Mouse (Mus musculus) neural tube, embryonic 13.5 days (tissue): ENCODE results near the gene Olfr1218. TPM values are rescaled to one million over a fixed set of nuclear protein-coding genes. Genes with fewer than 3 reads are reported as not detected.
"Not testable (repeated sequence)": the region's sequence is repeated elsewhere in the genome, so short reads cannot be mapped to it uniquely, and the experiment has no call there.

Experiments used
- ATAC-seq: fragments of 200-750 bp; cut with Nextera tagmentation; 2 replicates; pipeline ENCODE4 v1.8.0; 2017; ENCODE audit warnings: low read depth, mild to moderate bottlenecking, moderate TSS enrichment, moderate library complexity
- H3K27ac ChIP-seq: fragments of 300-500 bp; sonication (generic); replicated peaks from 2 replicates; pipeline ENCODE4 v1.5.1; 2015; ENCODE audit warnings: moderate library complexity, mild to moderate bottlenecking, inconsistent platforms
- H3K27me3 ChIP-seq: fragments of 300-500 bp; sonication (generic); 2 replicates; pipeline ENCODE4 v1.6.1; 2015; ENCODE audit warnings: mild to moderate bottlenecking, inconsistent platforms
- H3K36me3 ChIP-seq: fragments of 300-500 bp; sonication (generic); 2 replicates; pipeline ENCODE4 v1.6.1; 2015; ENCODE audit warnings: mild to moderate bottlenecking, inconsistent platforms
- H3K4me1 ChIP-seq: fragments of 300-500 bp; sonication (generic); replicated peaks from 2 replicates; pipeline ENCODE4 v1.6.1; 2015; ENCODE audit warnings: inconsistent platforms
- H3K4me2 ChIP-seq: fragments of 300-500 bp; sonication (generic); 2 replicates; pipeline ENCODE4 v1.6.1; 2015; ENCODE audit warnings: inconsistent platforms, mild to moderate bottlenecking, moderate library complexity
- H3K4me3 ChIP-seq: fragments of 300-500 bp; sonication (generic); 2 replicates; pipeline ENCODE4 v1.5.1; 2015; ENCODE audit warnings: mild to moderate bottlenecking, inconsistent platforms
- H3K9ac ChIP-seq: fragments of 300-500 bp; sonication (generic); 2 replicates; pipeline ENCODE4 v1.6.1; 2015; ENCODE audit warnings: moderate library complexity, mild to moderate bottlenecking, inconsistent platforms
- H3K9me3 ChIP-seq: fragments of 300-500 bp; sonication (generic); 2 replicates; pipeline ENCODE4 v1.6.1; 2016; ENCODE audit warnings: inconsistent platforms
- WGBS: fragments of 180-500 bp; shearing (Covaris S2); methylation state at CpG from one replicate; pipeline ENCODE4 v1.1.7; 2015; 5-methylcytosine and 5-hydroxymethylcytosine counted together
- polyA plus RNA-seq: library from polyadenylated mRNA; unstranded; fragments of >200 nt; fragmentation: Nextera tagmentation; extraction: Ambion mirVana; gene quantifications from 2 replicates; pipeline ENCODE4 v1.2.1, GENCODE M21; 2015

Olfr1218 gene
- polyA plus RNA-seq, result not detected in 2 replicates

- H3K36me3 ChIP-seq, result no peaks in the 10 kb centered on the region
- no peak within 1 kb of the TSS for H3K4me2 ChIP-seq
- H3K4me3 ChIP-seq, result no peak within 1 kb of the TSS
- no peak within 1 kb of the TSS for H3K9ac ChIP-seq
- no peak for ATAC-seq
- no peak within 1 kb of the TSS for H3K27ac ChIP-seq
- no peaks in the 10 kb centered on the region for H3K9me3 ChIP-seq
- H3K27me3 ChIP-seq, result no peaks in the 10 kb centered on the region
- no peaks in the 10 kb centered on the region for H3K4me1 ChIP-seq
Measured at GRCm38 (mm10) chr2:89061087-89061486, at the start of gene Olfr1218. Gene Olfr1218 (minus strand): TSS chr2:89061187.

DNA sequence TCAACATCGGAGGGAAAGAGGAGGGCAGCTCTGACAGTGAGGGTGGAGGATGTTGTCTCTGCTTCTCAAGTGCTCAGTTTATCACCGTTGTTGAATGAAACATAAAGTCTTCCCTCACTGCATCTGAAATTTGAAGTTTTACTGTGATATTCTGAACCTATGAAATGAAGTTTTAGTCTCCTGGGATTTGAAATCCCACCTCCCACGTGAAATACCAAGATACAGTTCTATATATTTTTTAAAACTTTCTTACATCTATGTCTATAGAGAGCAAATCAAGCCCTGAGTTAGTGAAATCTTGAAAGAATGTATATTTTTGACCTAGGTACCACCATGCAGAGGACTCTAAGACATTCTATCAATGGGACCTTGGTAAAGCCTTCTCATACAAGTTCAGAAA, 45.7 kb upstream of the Olfr1218 start, which contains the start of gene Olfr1220:
Gene Olfr1220 (minus strand): TSS at position 101 of the 400 bp plus-strand sequence.
- Histone ChIP-seq H3K4me1 (no peaks in the 10 kb centered on the region), H3K9me3 (no peaks in the 10 kb centered on the region), H3K27ac (no peak within 1 kb of the TSS), H3K36me3 (no peaks in the 10 kb centered on the region), H3K27me3 (no peaks in the 10 kb centered on the region), H3K9ac (no peak within 1 kb of the TSS), H3K4me3 (no peak within 1 kb of the TSS), H3K4me2 (no peak within 1 kb of the TSS)
- WGBS, result 82% methylated on average over 3 of the region's 3 CpGs
- no peak for ATAC-seq

DNA sequence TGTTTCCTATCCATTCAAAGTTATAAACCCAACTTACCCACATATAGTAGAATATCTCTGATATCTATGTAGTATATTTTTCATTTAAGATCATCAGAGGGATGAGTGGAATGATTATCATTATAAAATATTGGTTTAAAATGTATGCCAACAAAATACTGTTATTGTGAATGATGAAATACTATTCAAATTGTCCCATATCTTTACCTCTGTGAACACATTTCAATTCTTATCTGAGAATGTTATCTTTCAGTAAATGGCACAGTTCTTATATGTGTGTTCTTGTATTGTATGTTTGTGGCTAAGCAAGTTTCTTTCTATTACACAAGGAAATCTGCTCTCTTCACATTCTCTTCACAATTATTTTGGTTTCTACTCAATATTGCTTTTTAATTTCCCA, 44.7 kb upstream of the Olfr1218 start:
- no peak overlapping the region for H3K4me2 ChIP-seq
- ATAC-seq, result no peak
- no peaks in the 10 kb centered on the region for H3K27me3 ChIP-seq
- no peak overlapping the region for H3K27ac ChIP-seq
- no peak overlapping the region for H3K4me3 ChIP-seq
- no peaks in the 10 kb centered on the region for H3K4me1 ChIP-seq
- no peaks in the 10 kb centered on the region for H3K36me3 ChIP-seq
- no peaks in the 10 kb centered on the region for H3K9me3 ChIP-seq
- H3K9ac ChIP-seq, result no peak overlapping the region

- Histone ChIP-seq H3K27ac (no peak overlapping the region), H3K4me3 (no peak overlapping the region), H3K4me1 (no peaks in the 10 kb centered on the region), H3K4me2 (no peak overlapping the region), H3K9ac (no peak overlapping the region), H3K36me3 (no peaks in the 10 kb centered on the region), H3K9me3 (no peaks in the 10 kb centered on the region), H3K27me3 (no peaks in the 10 kb centered on the region)
- 100% methylated on average over 1 of the region's 1 CpGs for WGBS
- no peak for ATAC-seq
Measured at GRCm38 (mm10) chr2:89093848-89094247, 32.9 kb upstream of the Olfr1218 start.

DNA sequence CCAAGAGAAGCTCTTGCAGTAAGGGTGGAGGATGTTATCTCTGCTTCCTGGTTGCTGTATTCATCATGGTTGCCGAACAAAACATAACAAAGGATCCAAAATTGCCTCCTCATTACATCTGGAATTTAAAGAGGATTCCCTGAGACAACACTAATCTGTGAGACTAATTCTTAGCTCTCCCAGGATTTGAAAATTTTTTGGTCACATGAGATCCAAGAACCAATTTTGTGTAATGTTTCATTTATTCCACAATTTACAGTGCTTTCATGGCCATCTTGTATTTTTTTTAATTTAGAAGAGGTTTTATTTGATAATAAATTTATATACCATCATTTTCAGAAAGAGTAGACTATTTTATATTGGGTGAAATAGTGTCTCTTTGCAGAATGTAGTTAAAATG, 22.4 kb upstream of the Olfr1218 start, which contains the start of gene Olfr1219:
Gene Olfr1219 (minus strand): TSS at position 101 of the 400 bp plus-strand sequence.
- ATAC-seq, result no peak
- H3K9me3 ChIP-seq, result no peaks in the 10 kb centered on the region
- H3K4me1 ChIP-seq, result no peaks in the 10 kb centered on the region
- WGBS, result 58% methylated on average over 1 of the region's 1 CpGs
- no peak within 1 kb of the TSS for H3K4me2 ChIP-seq
- no peak within 1 kb of the TSS for H3K4me3 ChIP-seq
- H3K27ac ChIP-seq, result no peak within 1 kb of the TSS
- H3K36me3 ChIP-seq, result no peaks in the 10 kb centered on the region
- H3K9ac ChIP-seq, result no peak within 1 kb of the TSS
- H3K27me3 ChIP-seq, result no peaks in the 10 kb centered on the region

DNA sequence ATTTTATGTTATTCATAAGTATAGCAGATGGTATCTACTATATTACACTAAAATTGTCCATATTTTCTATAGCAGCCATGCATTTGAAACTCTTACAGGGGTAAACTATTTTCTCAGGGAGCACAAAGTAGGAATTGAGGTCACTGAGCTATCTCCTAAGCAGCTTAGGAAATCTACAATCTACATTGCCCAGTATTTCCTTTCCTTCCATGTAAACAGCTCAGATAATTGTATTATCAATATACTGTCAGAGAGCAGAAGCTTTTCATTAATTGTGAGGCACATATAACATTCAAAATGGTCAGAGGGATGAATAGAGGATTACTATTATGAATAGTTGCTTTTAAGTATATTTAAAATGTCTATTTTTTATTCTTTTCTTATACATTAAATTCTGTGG, 20.5 kb upstream of the Olfr1218 start:
- H3K4me3 ChIP-seq, result no peak overlapping the region
- no peaks in the 10 kb centered on the region for H3K9me3 ChIP-seq
- no peak for ATAC-seq
- no peaks in the 10 kb centered on the region for H3K36me3 ChIP-seq
- no peaks in the 10 kb centered on the region for H3K27me3 ChIP-seq
- no peak overlapping the region for H3K4me2 ChIP-seq
- H3K4me1 ChIP-seq, result no peaks in the 10 kb centered on the region
- H3K9ac ChIP-seq, result no peak overlapping the region
- no peak overlapping the region for H3K27ac ChIP-seq

- Histone ChIP-seq H3K4me2 (no peak within 1 kb of the TSS), H3K36me3 (no peaks in the 10 kb centered on the region), H3K27ac (no peak within 1 kb of the TSS), H3K9ac (no peak within 1 kb of the TSS), H3K4me3 (no peak within 1 kb of the TSS), H3K9me3 (no peaks in the 10 kb centered on the region), H3K27me3 (no peaks in the 10 kb centered on the region), H3K4me1 (no peaks in the 10 kb centered on the region)
- ATAC-seq, result no peak
- 75% methylated on average over 2 of the region's 2 CpGs for WGBS
Measured at GRCm38 (mm10) chr2:89031965-89032364, 29.0 kb downstream of the Olfr1218 start, which contains the start of gene Olfr1217. Gene Olfr1217 (minus strand): TSS chr2:89032065.

DNA sequence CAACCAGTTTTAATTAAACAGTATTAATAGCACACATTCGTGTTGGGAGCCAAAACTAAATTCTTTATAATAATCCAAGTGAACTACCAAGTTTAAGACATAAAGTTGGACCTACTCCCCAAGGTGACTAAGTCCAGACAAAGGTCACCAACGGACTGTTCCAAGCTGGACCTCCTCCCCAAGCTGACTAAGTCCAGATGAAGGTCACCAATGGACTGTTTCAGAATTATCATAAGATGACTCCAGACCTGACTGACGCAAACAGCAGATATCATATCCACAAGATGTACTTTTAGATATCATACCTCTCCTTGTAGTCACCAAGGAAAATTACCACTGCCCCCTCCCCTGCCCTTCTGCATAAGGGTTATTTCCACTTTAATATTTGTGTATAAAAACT, 39.6 kb downstream of the Olfr1218 start:
- H3K27ac ChIP-seq, H3K9ac ChIP-seq, H3K27me3 ChIP-seq, H3K36me3 ChIP-seq, H3K4me3 ChIP-seq, ATAC-seq, H3K4me2 ChIP-seq, H3K9me3 ChIP-seq, H3K4me1 ChIP-seq: not testable (repeated sequence)
- 76% methylated on average over 3 of the region's 3 CpGs for WGBS

DNA sequence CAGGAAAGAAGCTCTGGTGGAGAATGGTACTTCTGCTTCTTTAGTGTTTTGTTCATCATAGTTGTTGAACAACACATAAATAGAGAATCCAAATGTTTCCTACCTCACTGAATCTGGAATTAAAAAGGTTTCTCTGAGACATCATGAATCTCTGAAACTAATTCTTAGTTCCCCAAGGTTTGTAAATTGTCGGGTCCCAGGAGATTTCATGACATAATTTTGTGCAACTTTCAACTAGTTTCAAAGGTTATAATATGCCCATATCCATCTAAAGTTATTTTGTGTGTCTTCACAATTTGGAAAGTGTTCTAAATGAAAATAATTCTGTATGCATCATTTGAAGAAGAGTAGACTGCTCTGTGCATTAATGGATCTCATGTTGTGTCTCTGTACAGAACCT, 42.7 kb downstream of the Olfr1218 start, which contains the start of gene Olfr1216:
Gene Olfr1216 (minus strand): TSS at position 101 of the 400 bp plus-strand sequence.
- Histone ChIP-seq H3K36me3 (no peaks in the 10 kb centered on the region), H3K9ac (no peak within 1 kb of the TSS), H3K4me2 (no peak within 1 kb of the TSS), H3K9me3 (no peaks in the 10 kb centered on the region), H3K27ac (no peak within 1 kb of the TSS), H3K4me3 (no peak within 1 kb of the TSS), H3K27me3 (no peaks in the 10 kb centered on the region), H3K4me1 (no peaks in the 10 kb centered on the region)
- WGBS, result 88% methylated on average over 1 of the region's 1 CpGs
- ATAC-seq, result no peak

GRCm38 (mm10) chr2:89006873-89007272, 54.1 kb downstream of the Olfr1218 start, which contains the start of gene Olfr1215:
Gene Olfr1215 (minus strand): TSS chr2:89006973.
- no peak within 1 kb of the TSS for H3K9ac ChIP-seq
- no peak for ATAC-seq
- no peak within 1 kb of the TSS for H3K4me3 ChIP-seq
- 79% methylated on average over 2 of the region's 2 CpGs for WGBS
- no peaks in the 10 kb centered on the region for H3K4me1 ChIP-seq
- H3K9me3 ChIP-seq, result no peaks in the 10 kb centered on the region
- H3K4me2 ChIP-seq, result no peak within 1 kb of the TSS
- H3K36me3 ChIP-seq, result no peaks in the 10 kb centered on the region
- no peak within 1 kb of the TSS for H3K27ac ChIP-seq
- no peaks in the 10 kb centered on the region for H3K27me3 ChIP-seq

Other genes with a start within 250 kb of the Olfr1218 start
- gene Olfr1202, start 246.7 kb downstream of the Olfr1218 start, polyA plus RNA-seq, result not detected in 2 replicates
- gene Olfr1205, start 231.4 kb downstream of the Olfr1218 start, polyA plus RNA-seq, result not detected in 2 replicates
- not detected in 2 replicates for gene Olfr1204, start 211.9 kb downstream of the Olfr1218 start, polyA plus RNA-seq
- gene Olfr1206, start 198.0 kb downstream of the Olfr1218 start, polyA plus RNA-seq, result not detected in 2 replicates
- gene Olfr1208, start 158.9 kb downstream of the Olfr1218 start, polyA plus RNA-seq, result not detected in 2 replicates
- gene Olfr1209, start 146.0 kb downstream of the Olfr1218 start, polyA plus RNA-seq, result not detected in 2 replicates
- gene Olfr1211, start 123.1 kb downstream of the Olfr1218 start, polyA plus RNA-seq, result not detected in 2 replicates
- gene Olfr1212, start 107.2 kb downstream of the Olfr1218 start, polyA plus RNA-seq, result not detected in 2 replicates
- not detected in 2 replicates for gene Gm13762, start 80.9 kb downstream of the Olfr1218 start, polyA plus RNA-seq
- not detected in 2 replicates for gene Olfr1214, start 68.5 kb downstream of the Olfr1218 start, polyA plus RNA-seq
- gene Olfr1215, start 54.2 kb downstream of the Olfr1218 start, polyA plus RNA-seq, result not detected in 2 replicates
- gene Olfr1216, start 42.8 kb downstream of the Olfr1218 start, polyA plus RNA-seq, result not detected in 2 replicates
- not detected in 2 replicates for gene Olfr1217, start 29.1 kb downstream of the Olfr1218 start, polyA plus RNA-seq
- not detected in 2 replicates for gene Olfr1219, start 22.3 kb upstream of the Olfr1218 start, polyA plus RNA-seq
- gene Olfr1220, start 45.6 kb upstream of the Olfr1218 start, polyA plus RNA-seq, result not detected in 2 replicates
- gene Olfr1221, start 56.1 kb upstream of the Olfr1218 start, polyA plus RNA-seq, result not detected in 2 replicates
- not detected in 2 replicates for gene Olfr1222, start 71.9 kb upstream of the Olfr1218 start, polyA plus RNA-seq
- gene Olfr1223, start 90.4 kb upstream of the Olfr1218 start, polyA plus RNA-seq, result not detected in 2 replicates
- not detected in 2 replicates for gene Olfr1224-ps1, start 102.9 kb upstream of the Olfr1218 start, polyA plus RNA-seq
- not detected in 2 replicates for gene Olfr1225, start 113.5 kb upstream of the Olfr1218 start, polyA plus RNA-seq
- gene Olfr1226, start 138.9 kb upstream of the Olfr1218 start, polyA plus RNA-seq, result not detected in 2 replicates
- not detected in 2 replicates for gene Olfr1228, start 192.9 kb upstream of the Olfr1218 start, polyA plus RNA-seq
- not detected in 2 replicates for gene Olfr1229, start 226.8 kb upstream of the Olfr1218 start, polyA plus RNA-seq
- gene Olfr1230, start 236.1 kb upstream of the Olfr1218 start, polyA plus RNA-seq, result not detected in 2 replicates
- not detected in 2 replicates for gene Olfr1231, start 245.9 kb upstream of the Olfr1218 start, polyA plus RNA-seq